Mouse (Mus musculus): ENCODE results near the gene Col11a2. TPM values are rescaled to one million over a fixed set of nuclear protein-coding genes. Genes with fewer than 3 reads are reported as not detected.
A peak's percentile ranks its signal among the peaks of the same experiment; 100 is the strongest.

The Col11a2 gene
- polyA plus RNA-seq, 1 experiment, result 0.37 TPM

- TF ChIP-seq CTCF (IDR thresholded peaks at IDR 0.05; ENCODE audit: borderline replicate concordance, insufficient read depth, low read length) (no peak), POLR2A (IDR thresholded peaks at IDR 0.05; ENCODE audit: low read depth, low read length) (peak; percentile 73)
- Histone ChIP-seq H3K4me1 (ENCODE audit: control insufficient read depth, insufficient read depth, low read length) (peaks cover 20% of the 10 kb centered on the region), H3K4me3 (ENCODE audit: insufficient read depth, low read length) (peak within 1 kb of the TSS; percentile 75)
Observed at GRCm38 (mm10) chr17:34031465-34032173, 7.6 kb upstream of the Col11a2 start, which contains the start of the genes Slc39a7 and Rxrb. Slc39a7 (minus strand) TSS chr17:34031682. Rxrb (plus strand) TSS chr17:34031812.

GRCm38 (mm10) chr17:34032174-34032632, 7.0 kb upstream of the Col11a2 start:
- peak overlapping the region; percentile 60 for H3K4me3 ChIP-seq (ENCODE audit: insufficient read depth, low read length)
- H3K27ac ChIP-seq (ENCODE audit: insufficient read depth, low read length), result peak overlapping the region; percentile 63; the same call in 1 of the 2 replicates
- TF ChIP-seq POLR2A (IDR thresholded peaks at IDR 0.05; ENCODE audit: low read depth, low read length) (peak; percentile 70), CTCF (IDR thresholded peaks at IDR 0.05; ENCODE audit: borderline replicate concordance, insufficient read depth, low read length) (no peak)
- peaks cover 18% of the 10 kb centered on the region for H3K4me1 ChIP-seq (ENCODE audit: control insufficient read depth, insufficient read depth, low read length)

More at GRCm38 (mm10) chr17:34031465-34032173, 7.6 kb upstream of the Col11a2 start, which contains the start of the genes Slc39a7 and Rxrb:
- peak within 1 kb of the TSS; percentile 86 for H3K27ac ChIP-seq (ENCODE audit: insufficient read depth, low read length)

- TF ChIP-seq CTCF (IDR thresholded peaks at IDR 0.05; ENCODE audit: borderline replicate concordance, insufficient read depth, low read length) (no peak), POLR2A (IDR thresholded peaks at IDR 0.05; ENCODE audit: low read depth, low read length) (no peak; the same call in 1 of the 2 replicates)
- no peak overlapping the region for H3K27ac ChIP-seq (ENCODE audit: insufficient read depth, low read length)
- H3K4me1 ChIP-seq (ENCODE audit: control insufficient read depth, insufficient read depth, low read length), result peaks cover 18% of the 10 kb centered on the region
- H3K4me3 ChIP-seq (ENCODE audit: insufficient read depth, low read length), result peak overlapping the region; percentile 60
Observed at GRCm38 (mm10) chr17:34032806-34033205, 6.4 kb upstream of the Col11a2 start.

GRCm38 (mm10) chr17:34033441-34033840, 5.8 kb upstream of the Col11a2 start:
- Histone ChIP-seq H3K4me3 (ENCODE audit: insufficient read depth, low read length) (no peak overlapping the region), H3K27ac (ENCODE audit: insufficient read depth, low read length) (no peak overlapping the region), H3K4me1 (ENCODE audit: control insufficient read depth, insufficient read depth, low read length) (peaks cover 17% of the 10 kb centered on the region)
- TF ChIP-seq POLR2A (IDR thresholded peaks at IDR 0.05; ENCODE audit: low read depth, low read length) (no peak), CTCF (IDR thresholded peaks at IDR 0.05; ENCODE audit: borderline replicate concordance, insufficient read depth, low read length) (no peak)

- TF ChIP-seq CTCF (IDR thresholded peaks at IDR 0.05; ENCODE audit: borderline replicate concordance, insufficient read depth, low read length), result 0 out of 2 replicates have a peak, but pooled peaks have one; percentile 18
- no peak for TF ChIP-seq POLR2A (IDR thresholded peaks at IDR 0.05; ENCODE audit: low read depth, low read length)
- Histone ChIP-seq H3K27ac (ENCODE audit: insufficient read depth, low read length) (no peak overlapping the region), H3K4me3 (ENCODE audit: insufficient read depth, low read length) (no peak overlapping the region), H3K4me1 (ENCODE audit: control insufficient read depth, insufficient read depth, low read length) (peaks cover 11% of the 10 kb centered on the region)
Observed at GRCm38 (mm10) chr17:34034064-34034463, 5.2 kb upstream of the Col11a2 start.

- Histone ChIP-seq H3K27ac (ENCODE audit: insufficient read depth, low read length) (no peak overlapping the region), H3K4me3 (ENCODE audit: insufficient read depth, low read length) (no peak overlapping the region), H3K4me1 (ENCODE audit: control insufficient read depth, insufficient read depth, low read length) (peaks cover 5% of the 10 kb centered on the region; the same call in 1 of the 2 replicates)
- TF ChIP-seq CTCF (IDR thresholded peaks at IDR 0.05; ENCODE audit: borderline replicate concordance, insufficient read depth, low read length) (no peak), POLR2A (IDR thresholded peaks at IDR 0.05; ENCODE audit: low read depth, low read length) (no peak)
Observed at GRCm38 (mm10) chr17:34035517-34035916, 3.7 kb upstream of the Col11a2 start.

GRCm38 (mm10) chr17:34036647-34037046, 2.6 kb upstream of the Col11a2 start:
- no peak overlapping the region for H3K27ac ChIP-seq (ENCODE audit: insufficient read depth, low read length)
- peaks cover 5% of the 10 kb centered on the region; the same call in 1 of the 2 replicates for H3K4me1 ChIP-seq (ENCODE audit: control insufficient read depth, insufficient read depth, low read length)
- TF ChIP-seq POLR2A (IDR thresholded peaks at IDR 0.05; ENCODE audit: low read depth, low read length) (no peak), CTCF (IDR thresholded peaks at IDR 0.05; ENCODE audit: borderline replicate concordance, insufficient read depth, low read length) (no peak)

GRCm38 (mm10) chr17:34037241-34037640, 2.0 kb upstream of the Col11a2 start:
- Histone ChIP-seq H3K4me1 (ENCODE audit: control insufficient read depth, insufficient read depth, low read length) (peaks cover 5% of the 10 kb centered on the region; the same call in 1 of the 2 replicates), H3K27ac (ENCODE audit: insufficient read depth, low read length) (no peak overlapping the region), H3K4me3 (ENCODE audit: insufficient read depth, low read length) (no peak overlapping the region)
- TF ChIP-seq POLR2A (IDR thresholded peaks at IDR 0.05; ENCODE audit: low read depth, low read length) (no peak), CTCF (IDR thresholded peaks at IDR 0.05; ENCODE audit: borderline replicate concordance, insufficient read depth, low read length) (no peak)

More at GRCm38 (mm10) chr17:34036647-34037046, 2.6 kb upstream of the Col11a2 start:
- H3K4me3 ChIP-seq (ENCODE audit: insufficient read depth, low read length), result no peak overlapping the region

- H3K4me1 ChIP-seq (ENCODE audit: control insufficient read depth, insufficient read depth, low read length), result no peaks in the 10 kb centered on the region
- no peak; the same call in 1 of the 2 replicates for TF ChIP-seq POLR2A (IDR thresholded peaks at IDR 0.05; ENCODE audit: low read depth, low read length)
- no peak overlapping the region for H3K27ac ChIP-seq (ENCODE audit: insufficient read depth, low read length)
- no peak overlapping the region for H3K4me3 ChIP-seq (ENCODE audit: insufficient read depth, low read length)
Observed at GRCm38 (mm10) chr17:34038440-34038839, 797 bp upstream of the Col11a2 start.
